Mouse (Mus musculus) cerebellum, postnatal 10 days (tissue): ENCODE data around the gene Hax1.
A peak's percentile ranks its signal among the peaks of the same experiment; 100 is the strongest.

ENCODE experiments used
- DNase-seq, 2 experiments: peaks; one replicate each; pipeline ENCODE4 v3.0.0; 2021; ENCODE audit warnings: mixed read lengths in 2 of 2

Hax1 gene

GRCm38 (mm10) chr3:89961436-89961835, 37.1 kb downstream of the Hax1 start:
- DNase-seq, result peak in 1 of 2 experiments; percentile 16

- DNase-seq, result peak; percentile 96 to 98
Measured at GRCm38 (mm10) chr3:89960469-89960868, 38.1 kb downstream of the Hax1 start.

- DNase-seq, result peak; percentile 56 to 60
Measured at GRCm38 (mm10) chr3:89959435-89959834, 39.1 kb downstream of the Hax1 start.

GRCm38 (mm10) chr3:89957880-89958279, 40.7 kb downstream of the Hax1 start:
- DNase-seq, result no peak

GRCm38 (mm10) chr3:89956177-89956971, 42.2 kb downstream of the Hax1 start:
- DNase-seq, result no peak

- DNase-seq, result peak; percentile 84 to 89
Measured at GRCm38 (mm10) chr3:89953420-89953819, 45.2 kb downstream of the Hax1 start.

- DNase-seq, result peak; percentile 69 to 74
Measured at GRCm38 (mm10) chr3:89948655-89949054, 49.9 kb downstream of the Hax1 start.

- no peak for DNase-seq
Measured at GRCm38 (mm10) chr3:89948021-89948420, 50.6 kb downstream of the Hax1 start.
